Mouse (Mus musculus): ENCODE measurements at regions not wholly inside any gene's neighbourhood (a gene's known extent, or its start where the extent isn't known, plus 50 kb on each side); places are given as distances from the start of the nearest gene placed in this dataset.

DNA sequence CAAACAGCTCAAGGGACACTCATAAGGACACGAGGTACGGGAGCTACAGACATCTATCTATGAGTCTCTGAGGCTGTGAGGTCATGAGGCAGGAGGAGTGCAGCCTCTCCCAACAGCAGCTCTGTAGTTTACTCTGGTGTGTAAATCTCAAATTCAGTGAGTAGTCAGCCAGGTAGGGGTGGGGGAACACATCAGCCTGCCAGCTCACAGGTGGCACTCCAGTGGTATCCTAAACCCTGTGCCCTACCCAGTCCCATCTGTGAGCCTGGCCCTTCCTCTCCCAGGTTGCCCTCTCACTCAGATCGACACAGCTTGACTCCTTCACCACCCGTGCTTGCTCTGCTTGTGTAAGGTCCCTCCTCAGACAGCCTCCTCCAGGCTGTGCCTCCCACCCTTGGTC lies 202.2 kb downstream of the Sipa1l2 start:
- H3K4me1 ChIP-seq (ENCODE audit: control insufficient read depth, insufficient read depth, low read length): peaks cover 3% of the 10 kb centered on the region; the same call in 1 of the 2 replicates
- no peak overlapping the region for H3K4me2 ChIP-seq (ENCODE audit: low read length)
- DNase-seq (ENCODE audit: low spot score) (no peak), ATAC-seq (no peak)
- no peaks in the 10 kb centered on the region for H3K27me3 ChIP-seq (replicated peaks; ENCODE audit: control insufficient read depth, insufficient read depth, low read length)
- H3K36me3 ChIP-seq (ENCODE audit: control insufficient read depth, insufficient read depth, low read length): no peaks in the 10 kb centered on the region
- no peak overlapping the region for H3K9ac ChIP-seq (ENCODE audit: low read length)
- 80% methylated on average over 4 of the region's 4 CpGs for WGBS
- 0 out of 2 replicates have a peak, but pooled peaks cover 1% of the 10 kb centered on the region for H3K9me3 ChIP-seq (replicated peaks; ENCODE audit: control insufficient read depth, low read length)
- H3K27ac ChIP-seq (ENCODE audit: low read depth, low read length): no peak overlapping the region
- H3K4me3 ChIP-seq (ENCODE audit: low read depth, low read length): no peak overlapping the region

DNA sequence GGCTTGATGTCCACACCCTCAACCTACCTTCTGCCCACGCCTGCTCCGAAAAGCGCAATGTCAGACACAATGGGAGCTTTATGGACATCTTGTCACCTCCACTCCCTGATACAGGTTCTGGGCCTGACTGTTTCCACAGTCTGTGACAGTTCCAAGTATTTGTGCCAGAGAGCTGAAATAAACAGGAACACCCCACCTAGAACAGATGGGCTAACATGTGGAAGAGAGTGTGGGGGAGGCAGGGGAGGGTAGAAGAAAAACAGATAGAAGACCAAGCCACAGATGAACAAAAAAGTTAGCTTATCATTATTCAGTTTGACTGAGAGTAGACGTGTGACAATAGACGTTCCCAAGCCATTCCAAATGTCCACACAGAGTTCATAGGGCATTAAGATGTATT lies 204.6 kb downstream of the Sipa1l2 start:
- H3K27me3 ChIP-seq (replicated peaks; ENCODE audit: control insufficient read depth, insufficient read depth, low read length): no peaks in the 10 kb centered on the region
- H3K9ac ChIP-seq (ENCODE audit: low read length): no peak overlapping the region
- no peak overlapping the region for H3K27ac ChIP-seq (ENCODE audit: low read depth, low read length)
- DNase-seq (ENCODE audit: low spot score) (no peak), ATAC-seq (no peak)
- H3K4me1 ChIP-seq (ENCODE audit: control insufficient read depth, insufficient read depth, low read length): peaks cover 3% of the 10 kb centered on the region; the same call in 1 of the 2 replicates
- no peak overlapping the region for H3K4me2 ChIP-seq (ENCODE audit: low read length)
- 88% methylated on average over 5 of the region's 5 CpGs for WGBS
- no peak overlapping the region for H3K4me3 ChIP-seq (ENCODE audit: low read depth, low read length)
- 0 out of 2 replicates have a peak, but pooled peaks cover 2% of the 10 kb centered on the region for H3K9me3 ChIP-seq (replicated peaks; ENCODE audit: control insufficient read depth, low read length)
- no peaks in the 10 kb centered on the region for H3K36me3 ChIP-seq (ENCODE audit: control insufficient read depth, insufficient read depth, low read length)

DNA sequence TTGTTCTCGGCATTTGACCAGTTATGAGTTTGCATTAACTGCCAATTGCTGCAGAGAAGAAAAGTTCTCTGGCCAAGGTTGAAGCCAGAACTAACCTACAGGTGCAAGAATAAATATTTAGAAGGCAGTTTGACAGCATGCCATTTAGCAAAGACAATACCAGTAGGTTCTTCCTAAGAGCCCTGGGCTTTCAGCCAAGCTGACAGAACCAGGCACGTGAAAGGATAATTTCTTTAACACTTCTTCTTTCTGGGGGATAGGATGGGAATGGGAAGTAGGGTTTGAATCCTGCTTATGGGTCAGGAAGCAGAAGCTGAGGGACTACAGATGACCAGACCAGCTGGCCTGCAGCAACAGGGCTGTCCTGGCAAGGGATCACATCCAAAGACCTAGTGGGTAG lies 210.2 kb downstream of the Sipa1l2 start:
- no peak for ATAC-seq
- Histone ChIP-seq H3K4me1 (ENCODE audit: control insufficient read depth, insufficient read depth, low read length) (peaks cover 4% of the 10 kb centered on the region; the same call in 1 of the 2 replicates), H3K27ac (ENCODE audit: low read depth, low read length) (no peak overlapping the region), H3K4me2 (ENCODE audit: low read length) (no peak overlapping the region), H3K36me3 (ENCODE audit: control insufficient read depth, insufficient read depth, low read length) (no peaks in the 10 kb centered on the region), H3K9me3 (replicated peaks; ENCODE audit: control insufficient read depth, low read length) (0 out of 2 replicates have a peak, but pooled peaks cover 2% of the 10 kb centered on the region), H3K4me3 (ENCODE audit: low read depth, low read length) (no peak overlapping the region), H3K9ac (ENCODE audit: low read length) (no peak overlapping the region), H3K27me3 (replicated peaks; ENCODE audit: control insufficient read depth, insufficient read depth, low read length) (no peaks in the 10 kb centered on the region)
- DNase-seq (ENCODE audit: low spot score): no peak
- 73% methylated on average over 2 of the region's 2 CpGs for WGBS

DNA sequence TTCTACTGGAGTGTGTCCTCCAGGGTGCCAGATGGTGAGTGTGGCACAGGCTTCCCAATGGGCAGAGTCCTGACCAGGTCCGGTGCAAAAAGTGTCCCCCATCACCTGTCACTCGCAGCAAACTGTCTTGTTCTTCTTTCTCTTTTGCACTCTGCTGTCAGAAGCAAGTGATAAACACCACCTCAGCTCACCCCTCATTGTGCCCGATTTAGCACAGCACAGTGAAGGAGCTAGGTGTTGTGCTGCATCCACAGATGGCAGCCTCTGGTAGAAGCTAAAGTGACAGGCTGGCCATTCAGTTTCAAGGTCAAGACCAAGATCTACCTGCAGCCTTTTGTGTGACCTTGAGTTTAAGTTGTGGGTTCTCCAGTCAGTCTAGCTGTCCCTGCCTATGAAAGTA lies 211.8 kb downstream of the Sipa1l2 start:
- no peak overlapping the region for H3K4me3 ChIP-seq (ENCODE audit: low read depth, low read length)
- H3K9me3 ChIP-seq (replicated peaks; ENCODE audit: control insufficient read depth, low read length): 0 out of 2 replicates have a peak, but pooled peaks cover 2% of the 10 kb centered on the region
- no peak overlapping the region for H3K9ac ChIP-seq (ENCODE audit: low read length)
- no peak overlapping the region for H3K27ac ChIP-seq (ENCODE audit: low read depth, low read length)
- H3K27me3 ChIP-seq (replicated peaks; ENCODE audit: control insufficient read depth, insufficient read depth, low read length): no peaks in the 10 kb centered on the region
- WGBS: 86% methylated on average over 3 of the region's 3 CpGs
- no peak overlapping the region for H3K4me2 ChIP-seq (ENCODE audit: low read length)
- ATAC-seq (no peak), DNase-seq (ENCODE audit: low spot score) (no peak)
- H3K36me3 ChIP-seq (ENCODE audit: control insufficient read depth, insufficient read depth, low read length): no peaks in the 10 kb centered on the region
- H3K4me1 ChIP-seq (ENCODE audit: control insufficient read depth, insufficient read depth, low read length): peaks cover 4% of the 10 kb centered on the region; the same call in 1 of the 2 replicates

DNA sequence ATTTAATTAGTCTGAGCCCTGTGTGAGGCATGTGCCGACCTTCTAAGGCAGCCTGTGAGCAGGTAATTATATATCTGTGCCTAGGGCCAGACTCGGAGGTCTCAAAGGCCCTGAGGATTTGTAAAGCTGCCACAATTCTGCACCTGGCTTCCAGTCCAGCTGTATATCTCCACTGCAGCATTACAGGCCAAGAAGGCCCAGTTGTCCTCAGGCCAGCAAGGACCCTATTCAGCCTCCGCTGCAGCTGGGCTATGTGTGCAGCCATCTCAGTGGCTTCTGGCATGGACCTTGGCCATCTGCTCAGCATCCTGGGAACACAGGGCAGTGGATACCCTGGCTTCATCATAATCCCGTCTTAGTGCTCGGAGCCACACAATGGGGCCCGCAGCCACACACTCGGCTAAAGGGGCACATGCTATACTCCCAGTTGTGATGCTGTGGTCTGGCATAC lies 214.5 kb downstream of the Sipa1l2 start:
- no peak overlapping the region for H3K4me3 ChIP-seq (ENCODE audit: low read depth, low read length)
- peaks cover 4% of the 10 kb centered on the region; the same call in 1 of the 2 replicates for H3K4me1 ChIP-seq (ENCODE audit: control insufficient read depth, insufficient read depth, low read length)
- no peak overlapping the region for H3K4me2 ChIP-seq (ENCODE audit: low read length)
- DNase-seq (ENCODE audit: low spot score) (no peak), ATAC-seq (no peak)
- no peaks in the 10 kb centered on the region for H3K9me3 ChIP-seq (replicated peaks; ENCODE audit: control insufficient read depth, low read length)
- 45% methylated on average over 7 of the region's 7 CpGs for WGBS
- H3K27ac ChIP-seq (ENCODE audit: low read depth, low read length): no peak overlapping the region
- no peaks in the 10 kb centered on the region for H3K27me3 ChIP-seq (replicated peaks; ENCODE audit: control insufficient read depth, insufficient read depth, low read length)
- H3K36me3 ChIP-seq (ENCODE audit: control insufficient read depth, insufficient read depth, low read length): no peaks in the 10 kb centered on the region
- H3K9ac ChIP-seq (ENCODE audit: low read length): peak overlapping the region; percentile 13; the same call in 1 of the 2 replicates

DNA sequence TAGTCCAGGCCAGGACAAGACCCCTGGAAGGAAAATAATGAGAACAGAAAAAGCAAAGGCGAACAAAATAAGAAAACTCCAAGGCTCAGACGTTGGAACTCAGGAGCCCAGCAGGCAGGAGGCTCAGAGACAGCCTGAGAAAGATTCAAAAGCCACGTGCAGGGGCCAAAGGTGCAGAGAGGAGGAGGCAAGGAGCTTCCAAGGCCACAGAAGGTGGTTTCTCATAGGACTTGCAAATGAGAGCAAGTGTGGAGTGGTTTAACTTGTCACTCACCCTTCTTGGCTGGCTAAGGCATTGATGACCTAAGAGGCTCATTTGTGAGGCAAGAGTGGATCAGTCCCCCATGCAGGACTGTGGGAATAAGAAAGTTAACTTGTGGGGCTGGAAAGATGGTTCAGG lies 217.3 kb downstream of the Sipa1l2 start:
- ATAC-seq: no peak
- H3K4me1 ChIP-seq (ENCODE audit: control insufficient read depth, insufficient read depth, low read length): peaks cover 10% of the 10 kb centered on the region
- WGBS: 24% methylated on average over 3 of the region's 3 CpGs
- no peaks in the 10 kb centered on the region for H3K9me3 ChIP-seq (replicated peaks; ENCODE audit: control insufficient read depth, low read length)
- H3K36me3 ChIP-seq (ENCODE audit: control insufficient read depth, insufficient read depth, low read length): no peaks in the 10 kb centered on the region
- H3K27me3 ChIP-seq (replicated peaks; ENCODE audit: control insufficient read depth, insufficient read depth, low read length): no peaks in the 10 kb centered on the region
- no peak overlapping the region for H3K27ac ChIP-seq (ENCODE audit: low read depth, low read length)
- H3K4me3 ChIP-seq (ENCODE audit: low read depth, low read length): no peak overlapping the region
- DNase-seq (ENCODE audit: low spot score): no peak
- H3K9ac ChIP-seq (ENCODE audit: low read length): no peak overlapping the region
- H3K4me2 ChIP-seq (ENCODE audit: low read length): no peak overlapping the region

DNA sequence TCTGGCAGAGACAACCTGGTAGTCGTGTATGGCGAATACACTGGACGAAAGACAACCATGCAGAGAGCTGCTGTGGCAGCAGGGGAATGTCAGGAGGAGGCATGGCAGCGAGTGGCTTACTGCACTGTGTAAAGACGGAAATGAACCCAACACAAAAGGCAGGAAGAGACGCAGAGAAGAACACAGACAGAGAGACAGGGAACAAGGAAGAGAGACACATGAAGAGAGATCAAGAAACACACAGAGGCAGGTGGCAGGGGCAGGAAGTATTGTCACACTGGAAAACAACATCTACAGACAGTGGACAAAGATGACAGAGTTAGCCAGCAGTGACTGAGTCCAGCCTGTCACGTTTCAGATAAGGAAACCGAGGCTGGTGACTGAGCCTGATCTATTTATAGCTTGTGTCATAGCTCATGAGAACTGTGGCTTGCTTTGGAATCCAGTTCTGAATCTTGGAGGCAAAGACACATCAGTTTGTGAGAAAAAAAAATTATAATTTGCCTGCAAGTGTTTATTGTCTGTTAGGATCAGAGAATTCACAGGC lies 218.0 kb downstream of the Sipa1l2 start:
- ATAC-seq: no peak
- H3K4me3 ChIP-seq (ENCODE audit: low read depth, low read length): no peak overlapping the region
- 80% methylated on average over 8 of the region's 8 CpGs for WGBS

DNA sequence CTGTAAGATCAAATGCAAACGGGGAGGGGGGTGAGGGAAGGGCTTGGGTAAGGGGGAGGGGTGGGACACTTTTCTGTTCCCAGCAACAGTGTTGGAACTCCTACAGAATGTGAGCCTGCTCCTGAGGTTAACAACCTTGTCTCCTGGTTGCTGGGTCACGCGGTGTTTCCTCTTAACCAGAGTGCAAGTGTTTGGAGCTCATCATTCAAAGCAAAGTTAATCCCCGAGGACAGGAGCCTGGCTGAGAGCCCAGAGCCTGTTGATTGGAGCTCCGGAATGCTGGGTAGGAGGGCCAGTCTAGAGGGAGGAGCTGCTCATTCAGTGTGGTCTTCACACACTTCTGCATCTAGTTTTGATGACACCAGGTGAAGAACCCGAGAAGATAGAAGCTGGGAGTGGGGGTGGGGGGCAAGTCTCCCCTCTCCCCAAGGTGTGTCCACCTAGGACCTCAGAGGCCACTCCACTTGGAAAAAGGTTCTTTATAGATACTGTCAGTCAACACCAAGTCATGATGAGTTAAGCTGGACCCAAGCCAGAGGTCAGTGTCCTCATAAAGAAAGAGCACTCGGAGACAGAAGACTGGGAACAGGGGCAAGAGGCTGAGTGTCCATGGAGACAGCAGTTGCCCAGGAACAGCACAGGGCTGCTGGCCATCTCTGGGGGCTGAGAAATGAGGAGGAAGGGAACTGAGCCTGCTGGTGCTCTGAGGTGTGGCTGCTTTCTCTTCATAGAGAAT lies 220.2 kb downstream of the Sipa1l2 start:
- peak; percentile 83 for ATAC-seq
- no peak overlapping the region for H3K27ac ChIP-seq (ENCODE audit: low read depth, low read length)
- no peaks in the 10 kb centered on the region for H3K27me3 ChIP-seq (replicated peaks; ENCODE audit: control insufficient read depth, insufficient read depth, low read length)
- DNase-seq (ENCODE audit: low spot score): peak; percentile 80
- 12% methylated on average over 7 of the region's 7 CpGs for WGBS
- H3K4me3 ChIP-seq (ENCODE audit: low read depth, low read length): no peak overlapping the region
- peaks cover 7% of the 10 kb centered on the region for H3K4me1 ChIP-seq (ENCODE audit: control insufficient read depth, insufficient read depth, low read length)
- H3K9me3 ChIP-seq (replicated peaks; ENCODE audit: control insufficient read depth, low read length): no peaks in the 10 kb centered on the region
- H3K9ac ChIP-seq (ENCODE audit: low read length): no peak overlapping the region
- H3K4me2 ChIP-seq (ENCODE audit: low read length): no peak overlapping the region
- no peaks in the 10 kb centered on the region for H3K36me3 ChIP-seq (ENCODE audit: control insufficient read depth, insufficient read depth, low read length)

More for the DNA sequence above, 218.0 kb downstream of the Sipa1l2 start:
- H3K27me3 ChIP-seq (replicated peaks; ENCODE audit: control insufficient read depth, insufficient read depth, low read length): no peaks in the 10 kb centered on the region
- peaks cover 10% of the 10 kb centered on the region for H3K4me1 ChIP-seq (ENCODE audit: control insufficient read depth, insufficient read depth, low read length)
- no peaks in the 10 kb centered on the region for H3K9me3 ChIP-seq (replicated peaks; ENCODE audit: control insufficient read depth, low read length)
- no peaks in the 10 kb centered on the region for H3K36me3 ChIP-seq (ENCODE audit: control insufficient read depth, insufficient read depth, low read length)
- H3K4me2 ChIP-seq (ENCODE audit: low read length): no peak overlapping the region
- no peak for DNase-seq (ENCODE audit: low spot score)
- H3K27ac ChIP-seq (ENCODE audit: low read depth, low read length): no peak overlapping the region
- H3K9ac ChIP-seq (ENCODE audit: low read length): no peak overlapping the region

DNA sequence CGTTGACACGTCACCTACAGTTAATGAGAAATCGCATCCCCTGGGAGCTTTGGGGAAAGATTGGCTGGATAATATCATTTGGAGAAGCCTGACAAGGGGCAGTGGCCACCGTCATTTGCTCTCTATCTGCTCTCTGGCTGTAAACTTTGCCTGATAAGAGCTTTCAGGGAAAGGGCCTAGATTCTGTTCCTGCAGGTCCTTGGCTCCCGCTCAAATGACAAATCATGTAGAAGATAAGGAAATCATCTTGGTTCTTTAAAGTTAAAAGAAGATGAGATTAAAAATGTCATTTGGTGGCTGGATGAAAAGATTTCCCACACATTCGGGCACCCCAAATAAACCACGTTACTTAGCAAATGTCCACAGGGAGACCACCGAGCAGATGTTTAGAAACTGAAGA lies 223.4 kb downstream of the Sipa1l2 start:
- peaks cover 7% of the 10 kb centered on the region for H3K4me1 ChIP-seq (ENCODE audit: control insufficient read depth, insufficient read depth, low read length)
- DNase-seq (ENCODE audit: low spot score) (no peak), ATAC-seq (no peak)
- no peak overlapping the region for H3K4me2 ChIP-seq (ENCODE audit: low read length)
- H3K36me3 ChIP-seq (ENCODE audit: control insufficient read depth, insufficient read depth, low read length): no peaks in the 10 kb centered on the region
- no peak overlapping the region for H3K4me3 ChIP-seq (ENCODE audit: low read depth, low read length)
- H3K27ac ChIP-seq (ENCODE audit: low read depth, low read length): no peak overlapping the region
- H3K9me3 ChIP-seq (replicated peaks; ENCODE audit: control insufficient read depth, low read length): no peaks in the 10 kb centered on the region
- H3K27me3 ChIP-seq (replicated peaks; ENCODE audit: control insufficient read depth, insufficient read depth, low read length): no peaks in the 10 kb centered on the region
- H3K9ac ChIP-seq (ENCODE audit: low read length): no peak overlapping the region
- 93% methylated on average over 8 of the region's 8 CpGs for WGBS
